Mouse (Mus musculus) liver, adult 2 months (tissue): ENCODE results near the gene 4930432K21Rik.

ENCODE experiments used
- CTCF ChIP-seq: fragments of 200-500 bp; IDR thresholded peaks from 2 replicates; pipeline ENCODE4 v1.5.1; 2011; ENCODE audit warnings: low read depth, low read length, control low read depth
- POLR2A ChIP-seq: fragments of 200-500 bp; IDR thresholded peaks from 2 replicates; pipeline ENCODE4 v1.6.1; 2011; ENCODE audit warnings: low read length, control low read depth; ENCODE audit not compliant: insufficient read depth; ENCODE audit errors: extremely low read depth

DNA sequence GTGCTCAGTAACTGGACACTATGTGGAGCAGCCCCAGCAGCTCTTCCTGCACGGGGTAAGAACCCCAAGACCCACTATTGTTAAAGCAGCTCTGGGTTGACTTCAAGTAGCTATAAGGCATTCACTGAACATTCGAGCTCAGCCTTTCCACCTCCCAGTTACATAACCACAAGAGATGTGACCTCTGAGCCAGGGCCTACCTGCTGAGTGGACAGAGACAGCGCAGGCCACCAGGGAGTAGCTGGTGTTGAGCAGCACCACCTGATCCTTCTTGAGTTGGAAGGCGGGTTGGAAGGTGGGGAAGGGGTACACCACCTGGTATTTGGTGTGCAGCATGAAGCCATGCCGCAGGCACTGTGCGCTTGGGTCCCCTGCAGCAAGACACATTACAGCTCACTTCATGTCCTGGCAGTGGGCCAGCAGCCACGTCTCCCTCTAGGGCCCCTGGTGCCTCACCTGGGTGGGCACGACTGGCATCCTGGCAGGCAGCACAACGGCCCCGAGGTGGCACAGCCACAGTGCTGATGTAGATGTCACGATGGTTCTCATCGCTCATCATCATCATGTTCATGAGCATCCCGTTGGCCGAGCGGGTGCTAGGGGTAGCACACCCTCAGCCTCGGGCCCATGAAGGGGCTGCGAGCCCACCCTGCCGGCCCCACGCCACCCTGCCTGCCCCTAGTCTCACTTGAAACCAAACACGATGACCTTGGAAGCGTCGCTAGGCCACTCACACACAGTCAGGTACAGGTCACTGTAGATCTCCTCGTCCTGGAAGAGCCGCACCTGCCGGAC lies 46.2 kb upstream of the 4930432K21Rik start:
- no peak for TF ChIP-seq CTCF
- no peak for TF ChIP-seq POLR2A
